Mouse (Mus musculus): Measurements from ENCODE around the gene Cluap1. TPM values are rescaled to one million over a fixed set of nuclear protein-coding genes. Genes with fewer than 3 reads are reported as not detected.

The Cluap1 gene
- total and polyA plus RNA-seq, 3 experiments = 28.9 to 30.7 TPM; not detected in 1

DNA sequence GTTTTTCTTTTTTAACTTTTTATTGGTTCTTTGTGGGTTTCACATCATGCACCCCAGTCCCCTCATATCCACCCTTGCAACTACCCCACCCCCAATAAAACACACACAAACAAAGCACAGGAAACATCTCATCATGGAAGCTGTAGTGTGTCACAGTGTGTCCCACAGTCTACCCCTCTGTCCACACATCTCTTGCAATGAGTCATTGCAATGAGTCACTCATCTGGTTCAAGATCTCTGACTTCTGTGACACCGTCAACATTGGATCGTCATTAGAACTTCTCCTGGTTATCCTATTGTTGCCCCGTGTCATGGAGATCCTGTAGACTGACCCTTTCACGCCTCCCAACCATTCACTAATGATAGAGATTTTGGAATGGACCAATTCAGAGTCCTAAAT lies 26.1 kb downstream of the Cluap1 start:
- Histone ChIP-seq H3K36me3 (ENCODE audit: control insufficient read depth in 1 of 2, insufficient read depth in 2 of 2, low read length in 2 of 2) (peaks cover 0 to 4% of the 10 kb centered on the region in 2 experiments; a peak in 2 of 4 replicates), H3K4me1 (ENCODE audit: control insufficient read depth in 1 of 2, insufficient read depth in 2 of 2, low read length in 2 of 2) (no peaks in the 10 kb centered on the region), H3K27me3 (ENCODE audit: control insufficient read depth in 1 of 2, insufficient read depth in 2 of 2, low read length in 2 of 2) (no peaks in the 10 kb centered on the region), H3K4me3 (ENCODE audit: control insufficient read depth in 1 of 2, insufficient read depth in 1 of 2, low read depth in 2 of 2, low read length in 2 of 2) (no peak overlapping the region), H3K79me2 (ENCODE audit: control insufficient read depth, insufficient read depth, low read length, poor library complexity) (no peaks in the 10 kb centered on the region), H3K27ac (ENCODE audit: control insufficient read depth, low read depth, low read length) (no peak overlapping the region), H3K9me3 (replicated peaks; ENCODE audit: insufficient read depth, low read length) (no peaks in the 10 kb centered on the region), H3K9ac (ENCODE audit: control insufficient read depth, low read depth, low read length, poor library complexity, severe bottlenecking) (no peak overlapping the region)
- TF ChIP-seq HCFC1 (IDR thresholded peaks at IDR 0.05; ENCODE audit: low read depth, low read length) = no peak
- no peak for TF ChIP-seq TCF12 (IDR thresholded peaks at IDR 0.05; ENCODE audit: low read depth, low read length)
- TF ChIP-seq MAX (IDR thresholded peaks at IDR 0.05; ENCODE audit: low read length) = no peak
- TF ChIP-seq CHD2 (IDR thresholded peaks at IDR 0.05; ENCODE audit: low read length) = no peak
- TF ChIP-seq CTCF (IDR thresholded peaks at IDR 0.05 in 2 of 3, conservative IDR thresholded peaks at IDR 0.05 in 1 of 3; ENCODE audit: control insufficient read depth in 1 of 3, insufficient read depth in 1 of 3, low read depth in 2 of 3, low read length in 3 of 3, poor library complexity in 1 of 3, severe bottlenecking in 1 of 3) = no peak
- TF ChIP-seq GABPA (IDR thresholded peaks at IDR 0.05; ENCODE audit: low read depth, low read length) = no peak
- TF ChIP-seq RAD21 (IDR thresholded peaks at IDR 0.05; ENCODE audit: low read depth, low read length) = no peak
- TF ChIP-seq MYB (IDR thresholded peaks at IDR 0.05; ENCODE audit: low read depth, low read length) = no peak
- TF ChIP-seq E2F4 (IDR thresholded peaks at IDR 0.05; ENCODE audit: borderline replicate concordance, low read depth, low read length) = no peak
- TF ChIP-seq MEF2A (IDR thresholded peaks at IDR 0.05; ENCODE audit: extremely low read depth, insufficient replicate concordance, low read depth, low read length, poor library complexity, severe bottlenecking) = no peak
- TF ChIP-seq MXI1 (IDR thresholded peaks at IDR 0.05; ENCODE audit: low read depth, low read length) = no peak
- no peak for TF ChIP-seq RCOR1 (IDR thresholded peaks at IDR 0.05; ENCODE audit: low read depth, low read length)
- DNase-seq (ENCODE audit: low read depth, low spot score) = no peak

DNA sequence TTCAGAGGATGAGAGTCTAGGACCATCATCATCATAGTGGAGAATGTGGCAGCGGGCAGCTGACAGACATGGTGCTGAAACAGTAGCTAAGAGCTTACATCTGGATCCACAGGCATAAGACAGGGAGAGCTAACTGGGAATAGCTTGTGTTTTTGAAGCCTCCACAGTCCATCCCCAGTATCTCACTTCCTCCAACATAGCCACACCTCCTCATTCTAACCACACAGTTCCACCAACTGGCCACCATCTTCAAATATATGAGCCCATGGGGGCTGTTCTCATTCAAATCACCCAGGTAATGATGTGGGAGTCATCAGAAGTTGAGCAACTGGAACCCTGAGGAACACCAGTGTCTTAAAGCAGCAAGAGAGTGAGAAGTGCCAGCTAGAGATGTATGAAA lies 42.5 kb downstream of the Cluap1 start:
- H3K27me3 ChIP-seq (ENCODE audit: control insufficient read depth in 1 of 2, insufficient read depth in 2 of 2, low read length in 2 of 2) = no peaks in the 10 kb centered on the region
- H3K9ac ChIP-seq (ENCODE audit: control insufficient read depth, low read depth, low read length, poor library complexity, severe bottlenecking) = no peak overlapping the region
- no peaks in the 10 kb centered on the region for H3K79me2 ChIP-seq (ENCODE audit: control insufficient read depth, insufficient read depth, low read length, poor library complexity)
- no peak overlapping the region for H3K4me3 ChIP-seq (ENCODE audit: control insufficient read depth in 1 of 2, insufficient read depth in 1 of 2, low read depth in 2 of 2, low read length in 2 of 2)
- peak; percentile 34 for DNase-seq (ENCODE audit: low read depth, low spot score)
- TF ChIP-seq POLR2AphosphoS5 (IDR thresholded peaks at IDR 0.05; ENCODE audit: borderline replicate concordance, low read depth, low read length) (no peak), JUND (IDR thresholded peaks at IDR 0.05; ENCODE audit: low read depth, low read length) (no peak), SIN3A (IDR thresholded peaks at IDR 0.05; ENCODE audit: low read length) (no peak), ELF1 (IDR thresholded peaks at IDR 0.05; ENCODE audit: low read depth, low read length) (no peak), ZKSCAN1 (IDR thresholded peaks at IDR 0.05; ENCODE audit: low read depth, low read length) (no peak), ZNF384 (IDR thresholded peaks at IDR 0.05; ENCODE audit: low read depth, low read length) (no peak), MEF2A (IDR thresholded peaks at IDR 0.05; ENCODE audit: extremely low read depth, insufficient replicate concordance, low read depth, low read length, poor library complexity, severe bottlenecking) (no peak), MXI1 (IDR thresholded peaks at IDR 0.05; ENCODE audit: low read depth, low read length) (no peak), TAL1 (IDR thresholded peaks at IDR 0.05; ENCODE audit: low read length) (no peak), USF1 (IDR thresholded peaks at IDR 0.05; ENCODE audit: low read depth, low read length) (no peak), SMC3 (IDR thresholded peaks at IDR 0.05; ENCODE audit: low read depth, low read length) (no peak), MAZ (IDR thresholded peaks at IDR 0.05; ENCODE audit: low read depth, low read length) (no peak), ETS1 (IDR thresholded peaks at IDR 0.05; ENCODE audit: low read depth, low read length) (no peak), NELFE (IDR thresholded peaks at IDR 0.05; ENCODE audit: low read depth, low read length) (no peak), MYB (IDR thresholded peaks at IDR 0.05; ENCODE audit: low read depth, low read length) (no peak), HCFC1 (IDR thresholded peaks at IDR 0.05; ENCODE audit: low read depth, low read length) (no peak), E2F4 (IDR thresholded peaks at IDR 0.05; ENCODE audit: borderline replicate concordance, low read depth, low read length) (no peak), BHLHE40 (IDR thresholded peaks at IDR 0.05; ENCODE audit: borderline replicate concordance, low read depth, low read length) (no peak), TBP (IDR thresholded peaks at IDR 0.05; ENCODE audit: low read depth, low read length) (no peak)
- no peaks in the 10 kb centered on the region for H3K9me3 ChIP-seq (replicated peaks; ENCODE audit: insufficient read depth, low read length)
- H3K36me3 ChIP-seq (ENCODE audit: control insufficient read depth in 1 of 2, insufficient read depth in 2 of 2, low read length in 2 of 2) = no peaks in the 10 kb centered on the region
- no peak overlapping the region for H3K27ac ChIP-seq (ENCODE audit: control insufficient read depth, low read depth, low read length)
- peaks cover 0 to 7% of the 10 kb centered on the region in 2 experiments; a peak in 1 of 4 replicates for H3K4me1 ChIP-seq (ENCODE audit: control insufficient read depth in 1 of 2, insufficient read depth in 2 of 2, low read length in 2 of 2)

All from MEL (cell line).